Mouse (Mus musculus) thymus, postnatal 0 days (tissue): ENCODE data around the gene Dusp1. TPM values are rescaled to one million over a fixed set of nuclear protein-coding genes. Genes with fewer than 3 reads are reported as not detected.

Experiments
- DNase-seq: peaks from one replicate; pipeline ENCODE4 v3.0.0-alpha.2; 2015; ENCODE audit warnings: low spot score
- polyA plus RNA-seq: library from polyadenylated mRNA; unstranded; fragments of >200 nt; fragmentation: Nextera tagmentation; extraction: Ambion mirVana; gene quantifications from 2 replicates; pipeline ENCODE4 v1.2.1, GENCODE M21; 2015

Gene Dusp1
- polyA plus RNA-seq, 1 experiment from 2014 or later: 22.4 TPM

DNA sequence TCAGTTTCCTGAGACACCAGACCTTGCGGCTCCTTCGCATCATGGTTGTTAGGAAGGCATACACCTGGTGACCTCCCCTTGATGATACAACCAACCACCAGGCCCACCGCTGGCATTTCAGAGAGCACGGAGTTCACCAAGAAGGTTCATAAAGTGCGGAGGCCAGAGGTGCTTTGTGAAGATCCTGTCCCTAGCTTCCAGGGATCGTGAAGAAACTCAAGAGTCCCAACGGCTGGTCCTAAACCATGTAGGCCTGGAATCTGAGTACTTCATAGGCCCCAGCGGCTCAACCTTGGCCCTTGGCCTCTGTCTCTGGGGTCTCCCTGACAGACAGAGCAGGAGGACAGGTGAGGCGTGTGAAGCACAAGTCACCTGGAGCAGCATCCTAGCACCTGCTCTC is 34.6 kb downstream of the Dusp1 start:
- DNase-seq: no peak

DNA sequence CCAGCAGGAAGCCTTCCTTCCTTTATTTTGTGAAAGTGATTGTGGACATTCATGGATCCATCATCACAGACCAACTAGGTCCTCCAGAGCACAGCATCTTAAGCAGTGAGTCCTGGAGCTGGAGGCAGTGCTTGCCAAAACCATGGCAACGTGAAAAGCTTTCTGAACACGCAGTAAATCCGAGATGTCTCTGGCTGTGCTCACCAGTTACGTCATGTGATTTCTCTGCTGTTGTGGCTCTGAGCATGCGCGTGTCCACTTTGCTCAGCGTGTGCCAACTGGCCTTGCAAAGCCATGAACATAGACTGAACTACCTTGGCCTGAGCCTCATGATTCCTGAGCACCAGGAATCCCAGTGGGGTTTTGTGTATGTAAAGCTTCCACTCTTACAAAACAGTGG is 36.6 kb downstream of the Dusp1 start:
- no peak for DNase-seq

DNA sequence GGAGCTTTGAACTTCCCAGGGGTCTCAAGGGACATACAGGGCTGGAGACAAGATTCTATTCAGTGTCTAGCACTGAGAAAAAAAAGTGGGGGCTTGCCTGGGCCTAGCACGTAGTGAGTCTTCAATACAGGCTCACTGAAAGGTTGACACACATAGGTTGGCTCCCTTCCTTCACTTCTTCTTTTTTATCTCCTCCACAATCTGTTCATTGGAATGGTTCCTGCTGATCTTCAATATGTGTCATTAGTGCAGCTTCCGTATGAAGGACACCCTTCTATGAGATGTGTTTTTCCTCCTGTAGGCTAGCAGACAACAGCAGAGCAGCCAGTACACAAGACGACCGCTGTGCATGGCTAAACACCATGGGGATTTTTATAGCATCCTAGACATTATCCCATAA is 37.1 kb downstream of the Dusp1 start:
- no peak for DNase-seq

DNA sequence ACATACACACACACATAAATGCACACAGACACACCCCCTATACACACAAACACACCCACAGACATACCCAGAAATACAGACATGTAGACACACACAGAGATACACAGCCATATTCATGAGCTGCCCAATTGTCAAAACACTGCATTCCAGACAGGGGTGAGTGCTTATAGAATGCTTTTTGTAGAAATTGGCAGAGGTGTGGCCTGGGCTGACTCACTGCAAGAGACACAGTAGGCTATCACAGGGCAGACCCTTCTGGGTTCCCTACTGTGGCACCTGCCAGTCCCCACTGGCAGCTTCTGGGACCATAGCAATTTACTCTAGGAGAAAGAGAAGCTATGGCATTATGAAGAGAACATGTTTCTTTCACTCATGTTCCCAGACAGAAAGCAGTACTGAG is 37.6 kb downstream of the Dusp1 start:
- no peak for DNase-seq

DNA sequence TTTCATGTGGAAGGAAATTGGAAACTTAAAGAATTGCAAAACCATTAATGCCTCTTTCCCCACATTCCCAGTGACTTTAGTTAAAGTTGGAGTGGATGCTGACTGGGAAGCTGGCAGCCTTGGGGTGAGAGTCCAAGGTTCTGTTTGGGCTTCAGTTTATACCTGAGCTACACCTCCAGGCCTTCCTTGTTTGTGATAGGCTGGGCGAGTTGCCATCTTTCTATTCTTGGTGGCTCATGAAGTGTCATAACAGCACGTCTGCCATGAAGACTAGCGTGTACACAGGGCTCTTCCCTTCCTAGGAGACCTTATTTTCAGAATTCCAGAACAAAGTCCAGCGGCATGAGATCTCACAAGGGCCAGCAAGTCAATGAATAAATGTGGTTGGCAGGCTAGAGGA is 39.2 kb downstream of the Dusp1 start:
- DNase-seq: no peak

DNA sequence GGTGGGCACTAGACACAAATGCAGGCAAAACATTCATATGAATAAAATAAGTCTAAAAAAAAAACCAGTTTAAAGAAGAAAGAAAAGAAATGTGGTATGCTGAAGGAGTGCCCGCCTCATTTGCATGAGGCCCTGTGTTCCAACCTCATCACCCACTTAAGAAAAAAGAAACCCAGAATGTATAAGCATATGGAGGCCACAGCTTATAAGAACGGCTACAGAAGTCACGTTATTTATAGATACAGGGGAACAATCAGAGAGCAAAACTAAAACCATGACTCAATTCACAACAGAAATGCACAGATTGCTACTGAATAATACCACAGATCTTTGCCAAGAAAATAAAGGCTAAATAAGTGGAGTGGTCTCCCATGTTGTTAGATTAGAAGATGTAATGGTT is 43.6 kb downstream of the Dusp1 start:
- DNase-seq: no peak

DNA sequence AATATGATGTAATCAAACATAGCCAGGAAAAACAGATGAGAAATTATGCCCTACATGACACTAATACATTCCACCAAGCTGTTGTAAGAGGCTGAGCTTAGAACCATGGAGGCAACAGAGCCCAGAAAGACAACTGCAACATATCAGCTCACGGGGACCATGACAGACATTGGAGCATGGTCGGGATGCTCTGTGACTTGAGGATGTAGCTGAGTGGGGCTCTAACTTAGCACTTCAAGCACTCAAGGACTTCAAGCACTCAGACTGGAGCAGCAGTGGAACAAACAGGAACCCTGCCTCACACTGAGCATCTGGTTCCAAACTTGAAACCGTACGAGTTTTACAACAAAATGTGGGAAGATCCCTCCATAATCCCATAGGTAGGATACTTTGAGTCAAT is 46.3 kb downstream of the Dusp1 start:
- no peak for DNase-seq

DNA sequence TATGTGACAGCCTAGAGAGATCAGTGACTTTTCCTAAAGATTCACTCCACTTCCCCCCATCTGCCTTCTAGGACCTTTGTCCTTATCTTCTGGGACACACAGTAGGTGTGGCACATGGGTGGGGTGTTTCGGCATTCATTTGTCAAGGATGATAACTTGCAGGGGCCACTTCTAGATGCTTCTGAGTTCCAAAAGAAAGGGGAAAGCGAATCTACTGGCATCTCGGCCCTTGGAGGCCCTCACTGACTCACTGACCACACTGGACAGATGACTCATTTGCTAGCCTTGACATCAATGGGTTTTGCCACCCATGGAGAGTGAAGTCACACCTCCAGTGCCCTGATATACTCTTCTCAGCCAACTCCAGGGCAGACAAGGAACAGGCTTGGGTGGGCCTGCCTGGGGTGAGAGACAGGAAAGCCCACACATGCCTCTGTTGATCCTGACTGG is 47.3 kb downstream of the Dusp1 start:
- DNase-seq: no peak

DNA sequence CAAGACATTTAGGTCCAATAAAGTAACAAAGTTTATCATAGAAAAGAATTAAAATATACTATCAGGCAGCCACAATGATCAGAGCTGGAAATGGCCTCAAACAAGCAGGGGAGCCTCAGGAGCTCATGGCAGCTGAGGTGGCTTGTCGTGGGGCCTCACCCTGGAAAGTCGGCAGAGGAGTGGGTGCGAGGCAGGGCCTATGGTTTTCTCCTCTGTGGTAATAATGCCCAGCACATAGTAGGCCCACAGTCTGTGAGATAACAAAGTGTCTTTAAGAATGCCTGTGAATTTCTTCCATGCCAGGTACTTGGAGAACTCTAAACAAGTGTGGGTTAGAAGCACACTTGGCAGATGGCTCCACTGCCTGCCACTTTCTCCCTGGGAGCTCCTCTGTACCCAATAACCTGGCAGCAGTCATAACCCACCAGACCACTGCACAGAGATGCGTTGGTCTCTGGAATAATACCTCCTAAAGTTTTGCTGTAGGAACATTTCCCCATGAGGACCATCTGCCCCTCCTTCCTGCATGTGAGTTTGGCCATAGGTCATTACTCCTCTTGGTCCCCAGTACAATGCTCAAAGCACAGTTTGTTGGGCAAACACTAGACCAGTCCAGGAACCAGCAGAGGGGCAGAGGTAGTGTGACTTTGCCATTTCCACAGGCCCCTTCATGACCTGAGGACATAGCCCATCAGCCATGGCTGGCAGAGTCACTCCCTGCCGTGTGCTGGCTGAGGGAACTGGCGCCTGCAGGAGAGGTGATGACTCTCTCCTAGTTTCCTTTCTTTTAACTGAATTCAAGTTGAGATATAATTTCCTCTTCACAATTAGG is 48.3 kb downstream of the Dusp1 start:
- no peak for DNase-seq

DNA sequence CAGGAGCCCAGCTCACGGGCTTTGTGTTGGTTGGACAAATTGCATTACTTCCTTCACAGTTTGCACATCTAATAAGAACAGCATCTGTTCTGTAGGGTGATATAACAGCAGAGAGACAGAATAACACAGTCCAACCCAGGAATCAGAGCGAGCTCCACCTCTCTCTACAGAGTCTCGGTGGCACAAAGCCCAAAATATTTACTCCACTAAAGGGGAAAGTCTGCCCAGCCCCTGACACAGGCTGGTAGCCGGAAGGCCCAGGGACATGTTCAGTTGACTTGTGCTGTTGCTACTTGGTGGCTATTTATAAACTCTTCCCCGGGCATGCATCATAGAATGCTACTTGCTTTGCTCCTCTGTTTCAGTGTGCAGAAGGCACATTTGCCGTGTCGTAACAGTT is 49.0 kb downstream of the Dusp1 start:
- DNase-seq: no peak

DNA sequence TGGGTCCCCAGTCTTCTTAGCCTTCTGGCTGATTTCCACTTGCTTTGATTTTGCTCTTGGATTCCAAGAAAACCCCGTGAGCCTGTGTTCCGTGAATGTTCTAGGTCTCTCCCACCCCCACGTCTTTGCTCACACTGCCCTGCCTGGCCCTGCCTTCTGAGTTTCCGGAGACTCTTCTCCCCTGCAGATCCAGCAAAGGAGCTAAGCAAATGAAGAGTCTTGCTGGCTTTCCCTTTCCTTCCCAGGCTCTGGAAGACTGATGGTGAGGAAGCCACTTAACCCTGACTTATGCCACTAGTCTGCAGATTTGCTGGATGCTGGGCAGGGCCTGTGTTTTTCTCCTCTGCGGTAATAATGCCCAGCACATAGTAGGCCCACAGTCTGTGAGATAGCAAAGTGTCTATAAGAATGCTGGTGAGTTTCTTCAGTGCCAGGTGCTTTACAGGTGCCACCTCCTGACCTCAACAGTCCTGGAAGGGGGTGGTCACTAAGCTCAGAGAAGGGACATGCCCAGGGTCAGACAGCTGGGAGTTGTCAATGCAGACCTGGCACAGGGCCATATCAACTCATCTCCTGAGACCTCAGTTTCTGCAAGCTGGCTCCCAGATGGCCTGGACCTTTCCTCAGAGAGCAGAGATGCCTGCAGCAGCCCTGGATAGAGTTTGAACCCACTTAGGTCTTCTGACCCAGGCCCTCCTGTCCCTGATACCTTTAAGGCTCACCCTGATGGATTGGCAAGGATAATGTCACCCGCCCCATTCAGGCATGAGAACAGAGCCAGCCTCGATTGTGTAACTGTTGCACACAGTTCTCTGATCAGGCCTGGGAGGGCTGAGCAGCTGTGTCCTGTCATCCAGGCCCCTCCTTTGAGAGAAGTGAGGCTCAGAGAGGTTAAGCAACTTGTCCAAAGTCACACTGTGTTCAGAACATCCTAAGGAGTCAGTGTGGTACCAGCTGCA is 49.8 kb downstream of the Dusp1 start:
- DNase-seq: no peak

DNA sequence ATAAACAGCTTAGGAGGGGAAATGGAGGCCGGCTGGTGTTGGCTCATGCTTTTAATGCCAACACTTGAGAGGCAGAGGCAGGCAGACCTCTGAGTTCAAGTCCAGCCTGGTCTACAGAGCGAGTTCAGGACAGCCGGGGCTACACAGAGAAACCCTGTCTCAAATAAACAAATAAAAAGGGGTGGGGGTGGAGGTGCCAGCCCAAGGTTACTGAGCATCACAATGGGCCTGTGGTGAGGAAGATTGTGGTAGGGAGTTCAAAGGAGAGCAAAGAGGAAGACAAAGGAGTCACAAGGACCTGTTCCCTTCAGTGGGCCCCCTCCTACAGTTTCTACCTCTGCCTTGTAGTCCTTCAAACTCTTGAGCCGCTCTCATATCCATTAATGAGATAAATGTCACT is 50.7 kb downstream of the Dusp1 start:
- DNase-seq: peak; percentile 21

DNA sequence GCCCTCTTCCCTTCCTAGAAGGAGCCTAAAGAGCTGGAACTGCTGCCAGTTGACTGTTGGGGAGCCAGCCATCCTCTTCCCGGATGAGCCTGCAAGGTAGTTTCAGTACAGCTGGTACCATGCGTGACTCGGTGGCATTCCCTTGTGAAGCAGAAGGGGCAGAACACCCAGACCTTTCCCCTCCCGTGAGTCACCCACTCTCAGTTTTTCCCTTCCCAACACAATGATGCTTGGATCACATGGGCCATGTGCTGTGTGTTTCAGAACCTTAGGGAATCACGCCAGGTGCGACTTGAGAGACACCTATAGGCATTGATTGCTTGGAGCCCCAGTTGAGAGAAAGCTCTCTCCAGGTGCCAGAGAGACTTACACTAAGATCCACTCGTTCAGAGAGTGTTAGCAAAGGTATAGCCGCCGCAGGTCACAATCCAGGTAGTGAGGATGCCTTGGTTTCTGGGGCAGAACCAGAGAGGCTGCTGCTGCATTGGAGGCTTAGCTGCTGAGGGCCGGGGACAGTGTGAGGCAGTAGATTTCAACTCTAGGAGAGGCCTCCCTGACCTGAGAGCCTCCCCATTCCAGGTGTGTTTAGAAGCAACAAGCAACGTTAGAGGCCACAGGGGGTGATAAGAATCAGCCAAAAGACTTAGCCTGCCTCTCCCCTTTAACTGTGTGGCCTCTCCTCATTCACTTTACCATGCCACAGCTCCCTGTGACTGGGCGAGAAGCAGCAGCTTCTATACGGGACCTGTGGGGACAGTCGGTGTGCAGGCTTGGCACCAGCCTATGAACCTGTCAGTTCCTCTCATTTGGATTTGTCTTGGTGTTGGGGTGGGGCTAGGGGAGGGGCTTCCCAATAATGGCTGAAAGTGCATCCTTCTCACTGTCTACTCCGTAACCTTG is 51.5 kb downstream of the Dusp1 start:
- DNase-seq: peak; percentile 16

DNA sequence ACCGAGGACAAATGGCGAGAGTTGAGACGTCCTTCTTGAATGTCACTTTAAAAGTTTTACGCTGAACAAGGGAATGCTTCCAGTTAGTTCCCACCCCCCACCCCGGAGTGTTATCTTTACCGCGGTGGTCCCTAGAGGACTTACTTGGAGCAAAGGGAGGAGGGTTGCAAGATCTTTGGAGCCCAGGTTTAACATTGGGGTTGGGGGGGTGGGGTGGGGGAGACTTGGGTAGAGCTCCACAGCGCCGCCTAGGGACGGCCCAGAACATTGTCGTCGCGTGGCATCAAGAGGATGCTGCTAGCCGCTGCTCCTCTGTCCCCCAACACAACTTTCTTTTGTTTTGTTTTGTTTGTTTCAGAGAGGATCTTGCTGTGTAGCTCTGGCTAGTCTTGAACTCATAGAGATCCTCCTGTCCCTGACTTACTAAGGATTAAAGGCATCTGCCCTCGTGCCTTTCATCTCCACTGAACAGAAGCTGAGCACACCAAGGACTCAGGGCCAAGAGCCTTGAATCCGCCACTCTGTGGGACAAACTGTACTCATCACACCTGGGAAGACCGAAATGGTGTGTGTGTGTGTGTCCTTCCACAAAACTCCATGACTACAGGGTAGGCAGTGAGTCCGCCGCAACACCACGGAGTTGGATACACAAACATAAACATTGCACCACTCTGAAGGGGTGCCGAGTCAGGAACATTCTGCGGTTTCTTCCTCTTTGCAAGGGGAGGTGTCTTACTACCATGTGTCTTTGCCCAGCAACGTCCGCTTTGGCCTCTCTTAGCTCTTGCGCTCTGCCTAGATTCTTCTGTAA is 52.8 kb downstream of the Dusp1 start:
- DNase-seq: peak; percentile 88

DNA sequence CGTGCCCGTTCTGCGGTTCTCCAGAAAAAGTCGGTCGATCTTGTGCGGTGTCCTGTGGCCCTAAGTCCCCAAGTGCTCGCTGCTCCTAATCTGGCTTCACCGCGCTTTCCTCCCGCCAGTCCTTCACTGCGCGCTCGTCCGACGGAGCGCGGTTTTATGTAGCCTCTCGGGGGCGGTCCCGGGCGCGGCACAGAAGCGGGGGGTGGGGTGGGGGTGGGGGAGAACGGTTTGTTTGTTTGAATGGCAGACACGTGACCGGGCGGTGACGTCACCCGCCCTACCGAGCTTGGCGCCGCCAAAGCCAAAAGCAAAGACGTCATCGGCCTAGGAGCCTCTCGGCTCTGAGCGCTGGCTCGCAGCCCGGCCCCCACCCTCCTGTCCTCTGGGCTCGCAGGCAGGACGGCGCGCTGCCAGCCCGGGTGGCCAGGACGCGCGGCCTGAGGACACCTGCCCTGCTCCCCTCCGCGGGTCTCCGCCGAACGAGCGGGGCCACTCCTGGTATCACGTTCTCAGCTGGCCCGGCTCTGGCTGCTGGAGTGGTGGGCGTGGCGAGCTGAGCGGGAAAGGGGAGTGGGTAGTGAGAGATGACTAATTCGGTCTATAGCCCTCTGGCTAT is 53.5 kb downstream of the Dusp1 start:
- peak; percentile 97 for DNase-seq

DNA sequence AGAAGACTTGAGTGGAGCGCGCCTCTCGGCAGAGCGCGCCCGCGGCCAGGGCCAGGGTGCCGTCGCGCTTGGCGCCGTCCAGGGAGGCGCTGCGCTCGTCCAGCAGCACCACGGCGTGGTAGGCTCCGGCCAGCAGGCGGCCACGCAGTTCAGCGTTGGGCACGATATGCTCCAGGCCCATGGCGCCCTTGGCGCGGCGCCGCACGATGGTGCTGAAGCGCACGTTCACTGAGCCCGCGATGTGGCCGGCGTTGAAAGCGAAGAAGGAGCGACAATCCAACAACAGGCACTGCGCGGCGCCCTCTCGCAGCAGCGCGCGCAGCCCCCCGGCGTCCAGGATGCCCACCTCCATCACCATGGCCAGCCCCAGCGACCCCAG is 54.0 kb downstream of the Dusp1 start:
- DNase-seq: peak; percentile 86

DNA sequence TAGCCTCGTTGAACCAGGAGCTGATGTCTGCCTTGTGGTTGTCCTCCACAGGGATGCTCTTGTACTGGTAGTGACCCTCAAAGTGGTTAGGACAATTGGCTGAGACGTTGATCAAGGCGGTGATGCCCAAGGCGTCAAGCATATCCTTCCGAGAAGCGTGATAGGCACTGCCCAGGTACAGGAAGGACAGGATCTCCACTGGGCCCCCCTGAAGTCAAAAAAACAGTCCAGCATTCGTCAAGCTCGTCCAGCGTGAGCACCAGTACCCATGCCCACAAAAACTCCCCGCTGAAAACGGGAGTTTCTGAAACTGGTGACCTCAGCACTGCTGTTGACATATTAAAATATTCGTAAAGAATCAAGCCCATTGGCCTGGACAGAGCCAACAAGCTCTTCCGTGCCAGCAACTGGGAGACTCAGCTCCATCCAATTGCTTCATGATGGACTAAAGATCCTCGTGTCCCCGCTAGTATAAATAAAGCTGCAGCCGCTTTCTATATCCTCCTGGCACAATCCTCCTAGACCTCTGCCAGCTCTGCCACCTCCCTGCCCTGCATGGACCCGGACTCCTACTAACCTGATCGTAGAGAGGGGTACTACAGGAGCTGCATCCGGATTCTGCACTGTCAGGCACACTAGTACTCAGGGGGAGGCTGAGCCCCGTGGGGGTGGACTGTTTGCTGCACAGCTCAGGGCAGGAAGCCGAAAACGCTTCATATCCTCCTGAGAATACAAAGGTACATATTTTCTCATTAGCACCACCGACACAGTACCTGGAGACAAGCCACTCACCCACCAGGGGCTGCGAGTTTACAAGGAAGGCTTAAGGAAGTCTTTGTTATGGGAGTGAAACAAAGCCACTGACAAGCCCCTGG is 54.7 kb downstream of the Dusp1 start:
- DNase-seq: peak; percentile 80

DNA sequence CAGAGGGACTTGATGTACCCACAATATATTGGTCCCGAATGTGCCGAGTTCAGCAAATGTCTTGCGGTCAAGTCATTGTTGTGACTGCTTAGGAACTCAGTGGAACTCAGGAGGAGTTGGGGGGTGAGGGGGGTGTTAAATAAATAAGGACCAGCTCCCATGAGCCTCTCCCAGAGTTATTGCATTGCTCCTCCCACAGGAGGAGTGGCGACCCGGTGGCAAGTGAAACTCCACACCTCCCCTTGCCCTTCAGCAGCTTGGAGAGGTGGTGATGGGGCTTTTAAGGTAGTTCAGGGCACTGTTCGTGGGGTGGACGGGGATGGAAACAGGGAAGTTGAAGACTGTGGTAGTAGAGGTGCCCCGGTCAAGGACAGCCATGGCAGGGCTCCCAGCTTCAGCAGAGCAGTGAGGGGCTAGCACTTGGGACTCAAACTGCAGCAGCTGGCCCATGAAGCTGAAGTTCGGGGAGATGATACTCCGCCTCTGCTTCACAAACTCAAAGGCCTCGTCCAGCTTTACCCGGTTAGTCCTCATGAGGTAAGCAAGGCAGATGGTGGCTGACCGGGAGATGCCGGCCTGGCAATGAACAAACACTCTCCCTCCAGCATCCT is 55.8 kb downstream of the Dusp1 start:
- DNase-seq: no peak

DNA sequence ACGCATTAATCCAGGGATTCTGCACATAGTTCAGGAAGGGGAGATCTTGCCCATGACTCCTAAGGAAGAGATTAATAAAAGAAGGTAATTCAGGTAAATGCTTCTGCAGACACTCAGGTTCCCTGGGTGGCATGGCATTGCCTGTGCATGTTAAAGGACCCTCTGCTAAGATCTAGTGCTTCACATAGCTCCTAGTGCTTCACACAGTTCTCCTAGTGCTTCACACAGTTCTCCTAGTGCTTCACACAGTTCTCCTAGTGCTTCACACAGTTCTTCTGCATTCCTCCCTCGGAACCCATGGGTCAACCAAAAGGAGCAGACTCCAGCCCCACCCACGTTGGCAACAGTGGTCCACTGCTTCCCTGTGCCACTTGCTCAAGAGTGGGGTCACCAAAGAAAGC is 56.7 kb downstream of the Dusp1 start:
- no peak for DNase-seq
